Mouse (Mus musculus) myocyte (in vitro differentiated cells): ENCODE measurements around the gene Slc12a7.

Experiments
- CEBPB ChIP-seq: IDR thresholded peaks from 2 replicates; pipeline ENCODE4 v1.6.1; 2011; ENCODE audit warnings: mild to moderate bottlenecking, moderate library complexity; ENCODE audit not compliant: poor library complexity, insufficient read depth, severe bottlenecking
- E2F4 ChIP-seq: IDR thresholded peaks from one replicate; pipeline ENCODE4 v1.6.1; 2011; ENCODE audit warnings: mild to moderate bottlenecking, control low read depth, moderate library complexity; ENCODE audit not compliant: insufficient read depth
- MAX ChIP-seq: IDR thresholded peaks from one replicate; pipeline ENCODE4 v1.6.1; 2011; ENCODE audit warnings: low read depth, mild to moderate bottlenecking, control low read depth
- MYOD1 ChIP-seq, 3 experiments: IDR thresholded peaks; one replicate each; pipeline ENCODE4 v1.6.1; 2011; ENCODE audit warnings: control low read depth in 2 of 3, low read depth in 2 of 3, mild to moderate bottlenecking in 2 of 3, moderate library complexity in 1 of 3; ENCODE audit not compliant: insufficient read length in 2 of 3, control insufficient read depth in 1 of 3
- MYOG ChIP-seq, 3 experiments: IDR thresholded peaks; one replicate each; pipeline ENCODE4 v1.6.1; 2011; ENCODE audit warnings: control low read depth in 2 of 3, low read depth in 2 of 3, mild to moderate bottlenecking in 2 of 3; ENCODE audit not compliant: insufficient read length in 2 of 3, control insufficient read depth in 1 of 3, insufficient read depth in 1 of 3
- POLR2A ChIP-seq: IDR thresholded peaks from one replicate; pipeline ENCODE4 v1.6.1; 2011; ENCODE audit warnings: low read depth, mild to moderate bottlenecking, control low read depth, moderate library complexity; ENCODE audit not compliant: insufficient read length
- POLR2AphosphoS2 ChIP-seq: IDR thresholded peaks from one replicate; pipeline ENCODE4 v1.6.1; 2011; ENCODE audit warnings: low read depth, control low read depth; ENCODE audit not compliant: insufficient read length
- TCF12 ChIP-seq: IDR thresholded peaks from one replicate; pipeline ENCODE4 v1.6.1; 2011; ENCODE audit warnings: mild to moderate bottlenecking, control low read depth; ENCODE audit not compliant: poor library complexity, insufficient read depth, severe bottlenecking
- USF1 ChIP-seq: IDR thresholded peaks from one replicate; pipeline ENCODE4 v1.6.1; 2011; ENCODE audit warnings: low read depth, mild to moderate bottlenecking, control low read depth, moderate library complexity

DNA sequence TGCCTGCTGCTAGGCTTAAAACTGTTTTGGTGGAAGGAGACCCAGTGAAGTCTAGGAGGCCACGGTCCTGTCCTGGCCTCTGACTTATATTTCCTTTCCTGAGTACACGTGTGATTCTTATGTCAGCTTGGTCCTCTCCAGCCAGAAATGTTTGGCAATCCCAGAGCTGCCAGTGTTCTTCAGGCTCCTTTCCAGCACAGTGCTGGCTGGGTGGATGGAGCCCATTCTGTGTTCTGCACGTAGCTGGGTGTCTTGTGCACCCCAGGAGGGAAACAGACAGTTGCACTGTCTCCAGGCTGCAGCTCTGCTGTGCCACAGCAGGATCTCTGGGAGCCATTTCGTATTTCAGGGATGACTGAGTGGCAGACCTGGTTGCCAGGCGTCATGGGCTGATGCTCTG lies 66.2 kb downstream of the Slc12a7 start:
- TF ChIP-seq MAX: no peak
- no peak for TF ChIP-seq E2F4
- no peak for TF ChIP-seq CEBPB
- TF ChIP-seq POLR2A: no peak
- TF ChIP-seq MYOD1 (IDR thresholded peaks at IDR 0.05; ENCODE audit: control insufficient read depth in 1 of 3, insufficient read length in 2 of 3, low read depth in 2 of 3): no peak
- TF ChIP-seq TCF12: no peak
- no peak for TF ChIP-seq USF1
- TF ChIP-seq POLR2AphosphoS2: no peak
- no peak for TF ChIP-seq MYOG (IDR thresholded peaks at IDR 0.05; ENCODE audit: control insufficient read depth in 1 of 3, insufficient read depth in 1 of 3, insufficient read length in 2 of 3, low read depth in 2 of 3)
